In the genomic region with DNA sequence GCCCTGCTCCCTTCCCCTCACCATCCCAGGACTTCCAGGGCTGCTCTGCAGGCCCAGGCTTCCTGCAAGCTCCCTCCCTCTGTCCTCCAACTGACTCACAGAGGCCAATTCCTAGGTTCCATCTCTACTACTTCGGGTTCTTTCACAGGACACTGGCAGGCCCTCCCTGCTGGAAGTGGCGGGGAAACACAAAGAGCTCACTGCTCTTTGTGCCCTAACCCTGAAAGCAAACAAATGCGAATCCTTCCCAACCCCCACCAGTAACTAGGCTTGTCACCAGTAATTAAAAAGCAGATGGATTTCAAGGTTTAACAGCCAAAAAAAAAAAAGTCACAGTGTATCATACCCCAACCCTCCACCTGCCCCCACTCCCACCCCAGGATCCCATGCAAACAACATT, we compare ENCODE assay signal across 8 mouse cellular contexts. TPM values are rescaled to one million over a fixed set of nuclear protein-coding genes. Genes with fewer than 3 reads are reported as not detected.
DNase-seq lines count a peak whose midpoint lies in the region; ATAC-seq lines count a peak whose summit lies in the region.

No protein-coding gene starts in this region.

- no peaks in the 10 kb centered on the region for H3K27me3 ChIP-seq in kidney, embryonic 15.5 days
- no peaks in the 10 kb centered on the region for H3K27me3 ChIP-seq in embryonic facial prominence, embryonic 12.5 days
- H3K27me3 ChIP-seq in limb, embryonic 11.5 days (ENCODE audit: control insufficient read depth, insufficient read depth, low read length), result no peaks in the 10 kb centered on the region
- H3K27me3 ChIP-seq in neural tube, embryonic 14.5 days (ENCODE audit: control insufficient read depth, insufficient read depth, low read length), result no peaks in the 10 kb centered on the region

- H3K9me3 ChIP-seq in kidney, embryonic 15.5 days (replicated peaks), result no peaks in the 10 kb centered on the region
- H3K9me3 ChIP-seq in embryonic facial prominence, embryonic 12.5 days, result no peaks in the 10 kb centered on the region
- no peaks in the 10 kb centered on the region for H3K9me3 ChIP-seq in limb, embryonic 11.5 days (ENCODE audit: control insufficient read depth, low read length)
- H3K9me3 ChIP-seq in neural tube, embryonic 14.5 days (ENCODE audit: control insufficient read depth, low read length), result no peaks in the 10 kb centered on the region

- H3K27ac ChIP-seq in kidney, embryonic 15.5 days, result 0 out of 2 replicates have a peak overlapping the region, but pooled peaks have one; percentile 9
- H3K27ac ChIP-seq in embryonic facial prominence, embryonic 12.5 days, result peak overlapping the region; percentile 65; the same call in 1 of the 2 replicates
- no peak overlapping the region for H3K27ac ChIP-seq in limb, embryonic 11.5 days (replicated peaks; ENCODE audit: low read depth, low read length)
- H3K27ac ChIP-seq in neural tube, embryonic 14.5 days (ENCODE audit: low read depth, low read length), result peak overlapping the region; percentile 29; the same call in 1 of the 2 replicates

- H3K36me3 ChIP-seq in kidney, embryonic 15.5 days, result no peaks in the 10 kb centered on the region
- no peaks in the 10 kb centered on the region for H3K36me3 ChIP-seq in embryonic facial prominence, embryonic 12.5 days
- peaks cover 2% of the 10 kb centered on the region; the same call in 1 of the 2 replicates for H3K36me3 ChIP-seq in limb, embryonic 11.5 days (ENCODE audit: control insufficient read depth, insufficient read depth, low read length)
- no peaks in the 10 kb centered on the region for H3K36me3 ChIP-seq in neural tube, embryonic 14.5 days (ENCODE audit: control insufficient read depth, insufficient read depth, low read length)

- 16% methylated on average over 3 of the region's 3 CpGs for WGBS in kidney, embryonic 15.5 days
- 6% methylated on average over 3 of the region's 3 CpGs for WGBS in embryonic facial prominence, embryonic 12.5 days
- WGBS in limb, embryonic 11.5 days, result 4% methylated on average over 3 of the region's 3 CpGs
- WGBS in neural tube, embryonic 14.5 days, result 5% methylated on average over 3 of the region's 3 CpGs

- 0 out of 2 replicates have a peak overlapping the region, but pooled peaks have one; percentile 21 for H3K9ac ChIP-seq in kidney, embryonic 15.5 days
- peak overlapping the region; percentile 38; the same call in 1 of the 2 replicates for H3K9ac ChIP-seq in embryonic facial prominence, embryonic 12.5 days
- H3K9ac ChIP-seq in limb, embryonic 11.5 days (ENCODE audit: low read length), result peak overlapping the region; percentile 82
- H3K9ac ChIP-seq in neural tube, embryonic 14.5 days (replicated peaks; ENCODE audit: low read depth, low read length), result 0 out of 2 replicates have a peak overlapping the region, but pooled peaks have one; percentile 4

- peak overlapping the region; percentile 79 for H3K4me2 ChIP-seq in kidney, embryonic 15.5 days
- H3K4me2 ChIP-seq in embryonic facial prominence, embryonic 12.5 days (replicated peaks), result peak overlapping the region; percentile 73
- peak overlapping the region; percentile 80 for H3K4me2 ChIP-seq in limb, embryonic 11.5 days (ENCODE audit: low read depth, severe bottlenecking)
- H3K4me2 ChIP-seq in neural tube, embryonic 14.5 days (ENCODE audit: low read depth, low read length), result peak overlapping the region; percentile 69

- H3K4me3 ChIP-seq in kidney, embryonic 15.5 days (replicated peaks), result peak overlapping the region; percentile 83
- peak overlapping the region; percentile 67 for H3K4me3 ChIP-seq in embryonic facial prominence, embryonic 12.5 days
- peak overlapping the region; percentile 75 for H3K4me3 ChIP-seq in limb, embryonic 11.5 days (ENCODE audit: low read depth, low read length)
- peak overlapping the region; percentile 74 for H3K4me3 ChIP-seq in neural tube, embryonic 14.5 days (ENCODE audit: low read depth, low read length)

- DNase-seq in kidney, postnatal 10 days, result no peak
- DNase-seq in limb, embryonic 11.5 days (ENCODE audit: low spot score), result peak; percentile 57
- DNase-seq in right cerebral cortex, adult 2 months (ENCODE audit: low spot score in 2 of 2), result no peak
- no peak for DNase-seq in kidney, adult 9 months
- DNase-seq in left cerebral cortex, postnatal 10 days (ENCODE audit: extremely low spot score in 1 of 2, low spot score in 2 of 2), result no peak

- peaks cover 21% of the 10 kb centered on the region for H3K4me1 ChIP-seq in kidney, embryonic 15.5 days
- H3K4me1 ChIP-seq in embryonic facial prominence, embryonic 12.5 days, result peaks cover 11% of the 10 kb centered on the region
- peaks cover 6% of the 10 kb centered on the region for H3K4me1 ChIP-seq in limb, embryonic 11.5 days (ENCODE audit: control insufficient read depth, insufficient read depth, low read length)
- peaks cover 15% of the 10 kb centered on the region for H3K4me1 ChIP-seq in neural tube, embryonic 14.5 days (ENCODE audit: control insufficient read depth, insufficient read depth, low read length)

- intact Hi-C loops in left cerebral cortex, postnatal 10 days (cut with DNase I), result no loop called here

- no peak for ATAC-seq in kidney, embryonic 15.5 days (replicated peaks; ENCODE audit: low FRiP score)
- no peak for ATAC-seq in embryonic facial prominence, embryonic 12.5 days (ENCODE audit: insufficient number of reproducible peaks, insufficient read depth, low FRiP score, low TSS enrichment)
- no peak for ATAC-seq in limb, embryonic 11.5 days (ENCODE audit: insufficient number of reproducible peaks, low FRiP score, low TSS enrichment, low read depth)
- ATAC-seq in neural tube, embryonic 14.5 days (ENCODE audit: low read depth), result peak; percentile 7; the same call in 1 of the 2 replicates

RNA-seq across cellular contexts. Expression of a gene that starts 1.4 kb away (rescaled TPM):
- polyA plus RNA-seq in kidney, embryonic 15.5 days (2015; fragmentation: Nextera tagmentation; extraction: Ambion mirVana), result 37.9 and 40.5 TPM in 2 replicates
- polyA plus RNA-seq in embryonic facial prominence, embryonic 12.5 days (2016; fragmentation: Nextera tagmentation; extraction: Ambion mirVana), result 57.3 and 62.6 TPM in 2 replicates
- 67.2 and 71.1 TPM in 2 replicates for polyA plus RNA-seq in limb, embryonic 11.5 days (2014; fragmentation: Nextera tagmentation; extraction: Ambion mirVana)
- polyA plus RNA-seq in neural tube, embryonic 14.5 days (2014; fragmentation: Nextera tagmentation; extraction: Ambion mirVana), result 21.4 and 30.3 TPM in 2 replicates
- 10 to 100 TPM; 15.5 to 15.9 TPM for total RNA-seq in left cerebral cortex, postnatal 10 days (2021)

RNA-seq across cellular contexts. Expression of a gene that starts 19.7 kb away (rescaled TPM):
- polyA plus RNA-seq in kidney, embryonic 15.5 days (2015; fragmentation: Nextera tagmentation; extraction: Ambion mirVana), result not detected in 2 replicates
- polyA plus RNA-seq in embryonic facial prominence, embryonic 12.5 days (2016; fragmentation: Nextera tagmentation; extraction: Ambion mirVana), result not detected in 2 replicates
- not detected in 2 replicates for polyA plus RNA-seq in limb, embryonic 11.5 days (2014; fragmentation: Nextera tagmentation; extraction: Ambion mirVana)
- not detected in 2 replicates for polyA plus RNA-seq in neural tube, embryonic 14.5 days (2014; fragmentation: Nextera tagmentation; extraction: Ambion mirVana)
- total RNA-seq in left cerebral cortex, postnatal 10 days (2021), result not detected

RNA-seq across cellular contexts. Expression of a gene that starts 35.9 kb away (rescaled TPM):
- polyA plus RNA-seq in kidney, embryonic 15.5 days (2015; fragmentation: Nextera tagmentation; extraction: Ambion mirVana), result 0.04 TPM in 1 of 2 replicates, not detected in the other
- 0.51 TPM in 1 of 2 replicates, not detected in the other for polyA plus RNA-seq in embryonic facial prominence, embryonic 12.5 days (2016; fragmentation: Nextera tagmentation; extraction: Ambion mirVana)
- 0.03 TPM in 1 of 2 replicates, not detected in the other for polyA plus RNA-seq in limb, embryonic 11.5 days (2014; fragmentation: Nextera tagmentation; extraction: Ambion mirVana)
- polyA plus RNA-seq in neural tube, embryonic 14.5 days (2014; fragmentation: Nextera tagmentation; extraction: Ambion mirVana), result 0.06 and 0.21 TPM in 2 replicates
- total RNA-seq in left cerebral cortex, postnatal 10 days (2021), result under 1 TPM; 0.19 to 0.20 TPM

RNA-seq across cellular contexts. Expression of a gene that starts 37.9 kb away (rescaled TPM):
- 0.04 TPM in 1 of 2 replicates, not detected in the other for polyA plus RNA-seq in kidney, embryonic 15.5 days (2015; fragmentation: Nextera tagmentation; extraction: Ambion mirVana)
- not detected in 2 replicates for polyA plus RNA-seq in embryonic facial prominence, embryonic 12.5 days (2016; fragmentation: Nextera tagmentation; extraction: Ambion mirVana)
- polyA plus RNA-seq in limb, embryonic 11.5 days (2014; fragmentation: Nextera tagmentation; extraction: Ambion mirVana), result not detected in 2 replicates
- polyA plus RNA-seq in neural tube, embryonic 14.5 days (2014; fragmentation: Nextera tagmentation; extraction: Ambion mirVana), result not detected in 2 replicates
- total RNA-seq in left cerebral cortex, postnatal 10 days (2021), result not detected

RNA-seq across cellular contexts. Expression of a gene that starts 57.3 kb away (rescaled TPM):
- polyA plus RNA-seq in kidney, embryonic 15.5 days (2015; fragmentation: Nextera tagmentation; extraction: Ambion mirVana), result not detected in 2 replicates
- not detected in 2 replicates for polyA plus RNA-seq in embryonic facial prominence, embryonic 12.5 days (2016; fragmentation: Nextera tagmentation; extraction: Ambion mirVana)
- not detected in 2 replicates for polyA plus RNA-seq in limb, embryonic 11.5 days (2014; fragmentation: Nextera tagmentation; extraction: Ambion mirVana)
- not detected in 2 replicates for polyA plus RNA-seq in neural tube, embryonic 14.5 days (2014; fragmentation: Nextera tagmentation; extraction: Ambion mirVana)
- total RNA-seq in left cerebral cortex, postnatal 10 days (2021), result not detected

Comparison
In these comparisons a context has a peak if more than half of its experiments do, and no peak if none do; other contexts are left out.
1. H3K9ac ChIP-seq: peak in every context shown above with its lines; median percentile 82 in limb, embryonic 11.5 days; 38 in embryonic facial prominence, embryonic 12.5 days; 21 in kidney, embryonic 15.5 days; 4 in neural tube, embryonic 14.5 days.